Mouse (Mus musculus): Measurements from ENCODE around the gene 1700034J05Rik. TPM values are rescaled to one million over a fixed set of nuclear protein-coding genes. Genes with fewer than 3 reads are reported as not detected.

The 1700034J05Rik gene
- polyA plus RNA-seq, 1 experiment from 2014 or later = 0.21 TPM

GRCm38 (mm10) chr6:146971366-146971765, 17.1 kb upstream of the 1700034J05Rik start:
- no peaks in the 10 kb centered on the region for H3K27me3 ChIP-seq (ENCODE audit: control insufficient read depth, insufficient read depth, low read length)
- H3K9me3 ChIP-seq (replicated peaks; ENCODE audit: control insufficient read depth, low read length) = no peaks in the 10 kb centered on the region
- 0 out of 2 replicates have a peak, but pooled peaks cover 4% of the 10 kb centered on the region for H3K4me1 ChIP-seq (ENCODE audit: control insufficient read depth, insufficient read depth, low read length)
- WGBS = 49% methylated on average over 3 of the region's 3 CpGs
- no peak for ATAC-seq (ENCODE audit: insufficient read depth, low FRiP score)
- no peak overlapping the region for H3K27ac ChIP-seq (ENCODE audit: low read length)
- no peak overlapping the region for H3K4me3 ChIP-seq (replicated peaks; ENCODE audit: low read length)
- H3K9ac ChIP-seq (ENCODE audit: low read length) = no peak overlapping the region
- no peaks in the 10 kb centered on the region for H3K36me3 ChIP-seq (ENCODE audit: control insufficient read depth, insufficient read depth, low read length)
- H3K4me2 ChIP-seq (ENCODE audit: low read depth, low read length) = no peak overlapping the region

DNA sequence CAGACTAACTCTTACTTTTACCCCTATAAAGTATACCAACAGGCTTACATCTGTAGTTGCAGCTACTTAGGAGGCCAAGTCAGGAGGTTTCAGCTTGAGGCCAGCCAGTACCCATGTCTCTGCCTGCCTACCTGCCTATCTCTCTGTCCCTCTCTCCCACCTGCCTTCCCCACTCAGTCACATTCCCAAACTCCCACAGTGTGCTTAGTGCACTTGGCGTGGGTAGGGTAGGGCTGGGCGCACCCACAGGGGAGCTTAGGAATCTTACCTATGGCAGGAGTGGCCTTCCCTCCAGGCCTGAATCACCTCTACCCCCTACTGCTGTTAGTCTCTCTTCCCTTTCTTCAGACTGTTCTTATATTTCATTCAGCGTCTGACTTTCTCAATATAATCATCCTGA, 16.6 kb upstream of the 1700034J05Rik start:
- H3K9me3 ChIP-seq (replicated peaks; ENCODE audit: control insufficient read depth, low read length) = no peaks in the 10 kb centered on the region
- no peak overlapping the region for H3K27ac ChIP-seq (ENCODE audit: low read length)
- no peaks in the 10 kb centered on the region for H3K36me3 ChIP-seq (ENCODE audit: control insufficient read depth, insufficient read depth, low read length)
- H3K4me2 ChIP-seq (ENCODE audit: low read depth, low read length) = no peak overlapping the region
- no peak for ATAC-seq (ENCODE audit: insufficient read depth, low FRiP score)
- H3K9ac ChIP-seq (ENCODE audit: low read length) = no peak overlapping the region; the same call in 1 of the 2 replicates
- H3K4me3 ChIP-seq (replicated peaks; ENCODE audit: low read length) = no peak overlapping the region
- no peaks in the 10 kb centered on the region for H3K27me3 ChIP-seq (ENCODE audit: control insufficient read depth, insufficient read depth, low read length)
- H3K4me1 ChIP-seq (ENCODE audit: control insufficient read depth, insufficient read depth, low read length) = 0 out of 2 replicates have a peak, but pooled peaks cover 4% of the 10 kb centered on the region
- 74% methylated on average over 3 of the region's 3 CpGs for WGBS

DNA sequence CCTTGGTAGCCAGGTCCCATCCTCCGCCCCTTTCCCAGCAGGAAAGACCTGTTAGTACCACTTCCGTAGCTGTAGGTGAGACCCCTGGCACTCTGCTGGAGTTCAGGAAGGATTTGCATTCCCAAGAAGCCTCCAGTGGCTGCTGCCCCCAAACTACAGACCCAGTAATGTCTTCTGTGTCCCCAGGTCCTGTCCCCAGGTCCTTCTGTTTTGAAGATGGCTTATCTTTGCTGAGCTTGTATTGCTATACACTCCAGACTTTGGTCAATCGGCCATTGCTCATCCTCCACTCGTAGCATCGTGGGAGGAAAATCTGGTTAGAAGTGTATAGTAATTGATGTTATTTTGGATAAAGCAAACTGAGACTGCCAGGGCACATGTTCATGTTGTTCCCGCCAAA, 13.6 kb upstream of the 1700034J05Rik start:
- 73% methylated on average over 6 of the region's 6 CpGs for WGBS
- no peaks in the 10 kb centered on the region for H3K9me3 ChIP-seq (replicated peaks; ENCODE audit: control insufficient read depth, low read length)
- H3K9ac ChIP-seq (ENCODE audit: low read length) = no peak overlapping the region
- H3K4me1 ChIP-seq (ENCODE audit: control insufficient read depth, insufficient read depth, low read length) = no peaks in the 10 kb centered on the region
- no peak overlapping the region for H3K4me3 ChIP-seq (replicated peaks; ENCODE audit: low read length)
- H3K36me3 ChIP-seq (ENCODE audit: control insufficient read depth, insufficient read depth, low read length) = no peaks in the 10 kb centered on the region
- no peak overlapping the region for H3K4me2 ChIP-seq (ENCODE audit: low read depth, low read length)
- no peak for ATAC-seq (ENCODE audit: insufficient read depth, low FRiP score)
- no peaks in the 10 kb centered on the region for H3K27me3 ChIP-seq (ENCODE audit: control insufficient read depth, insufficient read depth, low read length)
- no peak overlapping the region for H3K27ac ChIP-seq (ENCODE audit: low read length)

DNA sequence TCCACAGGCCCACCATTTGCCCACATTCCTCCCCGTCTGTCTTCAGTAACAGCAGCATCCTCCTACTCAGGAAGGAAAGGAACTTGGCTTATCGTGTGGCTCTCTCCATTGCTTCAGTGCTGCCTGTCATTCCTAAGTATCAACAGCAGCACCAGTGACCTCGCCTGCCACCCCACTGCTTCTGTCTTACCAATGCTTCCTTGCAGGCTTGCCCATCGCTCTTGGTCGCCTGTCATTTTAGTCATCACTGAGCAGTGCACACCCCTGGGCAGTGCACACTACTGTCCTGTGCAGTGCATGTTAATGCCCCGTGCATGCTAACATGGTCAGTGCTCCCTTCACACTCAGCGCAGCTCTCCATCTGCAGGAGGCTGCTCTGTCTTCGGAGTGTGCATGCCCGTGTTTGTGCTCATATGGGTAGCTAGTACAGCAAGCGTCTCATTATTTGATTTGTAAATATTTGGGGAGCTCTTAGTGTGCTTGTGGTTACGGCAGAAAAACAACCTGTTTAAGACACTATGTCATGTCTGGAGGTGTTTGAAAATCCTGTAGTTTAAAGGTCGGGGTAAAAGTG, 12.3 kb upstream of the 1700034J05Rik start:
- peak; percentile 47; the same call in 1 of the 2 replicates for ATAC-seq (ENCODE audit: insufficient read depth, low FRiP score)
- H3K9me3 ChIP-seq (replicated peaks; ENCODE audit: control insufficient read depth, low read length) = no peaks in the 10 kb centered on the region

DNA sequence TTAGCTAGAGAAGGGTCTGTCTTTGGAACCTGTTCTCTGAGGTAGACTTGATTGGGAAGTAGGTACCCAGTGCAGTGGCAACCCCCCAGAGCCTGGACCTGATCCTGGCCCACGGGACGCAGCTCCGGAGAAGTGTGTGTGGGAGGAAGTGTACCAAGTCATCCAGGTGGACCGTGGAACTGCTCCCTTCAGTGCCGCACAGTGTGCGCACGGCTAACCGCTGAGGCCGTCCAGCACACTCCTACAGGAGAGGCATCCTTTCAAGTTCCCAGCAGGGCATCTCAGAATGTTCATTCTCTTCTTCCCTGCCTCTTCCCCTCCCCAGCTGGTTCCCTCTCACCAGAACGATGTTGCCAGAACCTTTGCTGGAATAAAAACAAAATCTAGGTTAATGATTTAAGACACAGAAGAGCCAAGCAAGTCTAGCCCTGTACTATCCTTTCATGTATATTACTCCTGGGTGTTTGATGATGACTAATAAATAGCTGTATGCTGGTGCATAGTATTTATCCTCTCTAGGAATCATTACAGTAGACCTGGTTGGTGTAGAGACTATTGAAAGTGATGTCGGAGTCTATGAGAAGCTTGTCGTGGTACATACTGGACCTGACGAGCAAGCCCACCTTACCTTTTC, 11.0 kb upstream of the 1700034J05Rik start:
- Histone ChIP-seq H3K27ac (ENCODE audit: low read length) (no peak overlapping the region), H3K4me3 (replicated peaks; ENCODE audit: low read length) (no peak overlapping the region), H3K36me3 (ENCODE audit: control insufficient read depth, insufficient read depth, low read length) (no peaks in the 10 kb centered on the region), H3K4me2 (ENCODE audit: low read depth, low read length) (no peak overlapping the region), H3K9me3 (replicated peaks; ENCODE audit: control insufficient read depth, low read length) (no peaks in the 10 kb centered on the region), H3K9ac (ENCODE audit: low read length) (no peak overlapping the region), H3K4me1 (ENCODE audit: control insufficient read depth, insufficient read depth, low read length) (peaks cover 6% of the 10 kb centered on the region), H3K27me3 (ENCODE audit: control insufficient read depth, insufficient read depth, low read length) (no peaks in the 10 kb centered on the region)
- no peak for ATAC-seq (ENCODE audit: insufficient read depth, low FRiP score)
- 92% methylated on average over 13 of the region's 13 CpGs for WGBS

More for the DNA sequence above, 12.3 kb upstream of the 1700034J05Rik start:
- Histone ChIP-seq H3K4me2 (ENCODE audit: low read depth, low read length) (no peak overlapping the region), H3K27ac (ENCODE audit: low read length) (no peak overlapping the region), H3K36me3 (ENCODE audit: control insufficient read depth, insufficient read depth, low read length) (no peaks in the 10 kb centered on the region), H3K4me3 (replicated peaks; ENCODE audit: low read length) (no peak overlapping the region), H3K9ac (ENCODE audit: low read length) (no peak overlapping the region), H3K4me1 (ENCODE audit: control insufficient read depth, insufficient read depth, low read length) (peaks cover 3% of the 10 kb centered on the region; the same call in 1 of the 2 replicates), H3K27me3 (ENCODE audit: control insufficient read depth, insufficient read depth, low read length) (no peaks in the 10 kb centered on the region)
- WGBS = 39% methylated on average over 12 of the region's 12 CpGs

GRCm38 (mm10) chr6:146963396-146964150, 9.4 kb upstream of the 1700034J05Rik start:
- H3K9me3 ChIP-seq (replicated peaks; ENCODE audit: control insufficient read depth, low read length) = no peaks in the 10 kb centered on the region

GRCm38 (mm10) chr6:146961832-146962481, 7.7 kb upstream of the 1700034J05Rik start:
- ATAC-seq (ENCODE audit: insufficient read depth, low FRiP score) = no peak
- 34% methylated on average over 6 of the region's 6 CpGs for WGBS
- Histone ChIP-seq H3K9me3 (replicated peaks; ENCODE audit: control insufficient read depth, low read length) (no peaks in the 10 kb centered on the region), H3K9ac (ENCODE audit: low read length) (no peak overlapping the region), H3K36me3 (ENCODE audit: control insufficient read depth, insufficient read depth, low read length) (no peaks in the 10 kb centered on the region), H3K4me1 (ENCODE audit: control insufficient read depth, insufficient read depth, low read length) (peaks cover 11% of the 10 kb centered on the region), H3K27ac (ENCODE audit: low read length) (no peak overlapping the region), H3K27me3 (ENCODE audit: control insufficient read depth, insufficient read depth, low read length) (no peaks in the 10 kb centered on the region), H3K4me2 (ENCODE audit: low read depth, low read length) (no peak overlapping the region), H3K4me3 (replicated peaks; ENCODE audit: low read length) (no peak overlapping the region)

More at GRCm38 (mm10) chr6:146963396-146964150, 9.4 kb upstream of the 1700034J05Rik start:
- ATAC-seq (ENCODE audit: insufficient read depth, low FRiP score) = no peak
- WGBS = 70% methylated on average over 6 of the region's 6 CpGs
- Histone ChIP-seq H3K27me3 (ENCODE audit: control insufficient read depth, insufficient read depth, low read length) (no peaks in the 10 kb centered on the region), H3K4me1 (ENCODE audit: control insufficient read depth, insufficient read depth, low read length) (peaks cover 11% of the 10 kb centered on the region), H3K4me2 (ENCODE audit: low read depth, low read length) (no peak overlapping the region), H3K9ac (ENCODE audit: low read length) (no peak overlapping the region), H3K27ac (ENCODE audit: low read length) (no peak overlapping the region), H3K36me3 (ENCODE audit: control insufficient read depth, insufficient read depth, low read length) (no peaks in the 10 kb centered on the region), H3K4me3 (replicated peaks; ENCODE audit: low read length) (no peak overlapping the region)

- H3K27ac ChIP-seq (ENCODE audit: low read length) = no peak overlapping the region
- no peaks in the 10 kb centered on the region for H3K27me3 ChIP-seq (ENCODE audit: control insufficient read depth, insufficient read depth, low read length)
- WGBS = 63% methylated on average over 5 of the region's 5 CpGs
- ATAC-seq (ENCODE audit: insufficient read depth, low FRiP score) = no peak
- H3K9ac ChIP-seq (ENCODE audit: low read length) = no peak overlapping the region
- H3K4me2 ChIP-seq (ENCODE audit: low read depth, low read length) = no peak overlapping the region
- no peaks in the 10 kb centered on the region for H3K36me3 ChIP-seq (ENCODE audit: control insufficient read depth, insufficient read depth, low read length)
- H3K4me1 ChIP-seq (ENCODE audit: control insufficient read depth, insufficient read depth, low read length) = peaks cover 11% of the 10 kb centered on the region
- no peaks in the 10 kb centered on the region for H3K9me3 ChIP-seq (replicated peaks; ENCODE audit: control insufficient read depth, low read length)
- no peak overlapping the region for H3K4me3 ChIP-seq (replicated peaks; ENCODE audit: low read length)
These were observed 6.7 kb upstream of the 1700034J05Rik start for GRCm38 (mm10) chr6:146960956-146961355.
